Mouse (Mus musculus) limb, embryonic 11.5 days (tissue): Measurements from ENCODE around the gene Orm2. TPM values are rescaled to one million over a fixed set of nuclear protein-coding genes. Genes with fewer than 3 reads are reported as not detected.

Source experiments
- ATAC-seq: fragments of 200-750 bp; cut with Nextera tagmentation; 2 replicates; pipeline ENCODE4 v1.8.0; 2017; ENCODE audit warnings: low read depth; ENCODE audit not compliant: insufficient number of reproducible peaks, low FRiP score, low TSS enrichment
- DNase-seq: peaks from one replicate; pipeline ENCODE4 v3.0.0-alpha.2; 2015; ENCODE audit warnings: low spot score
- H3K27ac ChIP-seq: fragments of 300-500 bp; sonication (generic); replicated peaks from 2 replicates; pipeline ENCODE4 v1.5.1; 2014; ENCODE audit warnings: low read depth, mild to moderate bottlenecking, low read length
- H3K27me3 ChIP-seq: fragments of 300-500 bp; sonication (generic); 2 replicates; pipeline ENCODE4 v1.6.1; 2014; ENCODE audit warnings: mild to moderate bottlenecking, low read length, mixed read lengths; ENCODE audit not compliant: control insufficient read depth, insufficient read depth
- H3K36me3 ChIP-seq: fragments of 300-500 bp; sonication (generic); 2 replicates; pipeline ENCODE4 v1.6.1; 2014; ENCODE audit warnings: mild to moderate bottlenecking, low read length, moderate library complexity, mixed read lengths; ENCODE audit not compliant: control insufficient read depth, insufficient read depth
- H3K4me1 ChIP-seq: fragments of 300-500 bp; sonication (generic); 2 replicates; pipeline ENCODE4 v1.6.1; 2014; ENCODE audit warnings: low read length, mixed read lengths; ENCODE audit not compliant: control insufficient read depth, insufficient read depth
- H3K4me2 ChIP-seq: fragments of 300-500 bp; sonication (generic); 2 replicates; pipeline ENCODE4 v1.6.1; 2014; ENCODE audit warnings: low read depth, mild to moderate bottlenecking, moderate library complexity; ENCODE audit not compliant: severe bottlenecking
- H3K4me3 ChIP-seq: fragments of 300-500 bp; sonication (generic); 2 replicates; pipeline ENCODE4 v1.5.1; 2014; ENCODE audit warnings: low read depth, low read length
- H3K9ac ChIP-seq: fragments of 300-500 bp; sonication (generic); 2 replicates; pipeline ENCODE4 v1.6.1; 2014; ENCODE audit warnings: mild to moderate bottlenecking, low read length
- H3K9me3 ChIP-seq: fragments of 300-500 bp; sonication (generic); 2 replicates; pipeline ENCODE4 v1.6.1; 2016; ENCODE audit warnings: low read length; ENCODE audit not compliant: control insufficient read depth
- WGBS: fragments of 180-500 bp; shearing (Covaris S2); extraction: QIAGEN DNeasy Blood & Tissue Kit; methylation state at CpG from one replicate; pipeline ENCODE4 v1.1.7; 2014; 5-methylcytosine and 5-hydroxymethylcytosine counted together
- polyA plus RNA-seq: library from polyadenylated mRNA; unstranded; fragments of >200 nt; fragmentation: Nextera tagmentation; extraction: Ambion mirVana; gene quantifications from 2 replicates; pipeline ENCODE4 v1.2.1, GENCODE M21; 2014

The Orm2 gene
- polyA plus RNA-seq, 1 experiment from 2014 or later, result not detected

- Histone ChIP-seq H3K4me2 (no peak overlapping the region; the same call in 1 of the 2 replicates), H3K27me3 (no peaks in the 10 kb centered on the region), H3K4me1 (peaks cover 7% of the 10 kb centered on the region), H3K9me3 (no peaks in the 10 kb centered on the region), H3K36me3 (no peaks in the 10 kb centered on the region), H3K9ac (no peak overlapping the region), H3K4me3 (no peak overlapping the region), H3K27ac (no peak overlapping the region)
- no peak for ATAC-seq
- 56% methylated on average over 5 of the region's 5 CpGs for WGBS
- no peak for DNase-seq
Measured at GRCm38 (mm10) chr4:63411222-63411621, 49.0 kb downstream of the Orm2 start.

DNA sequence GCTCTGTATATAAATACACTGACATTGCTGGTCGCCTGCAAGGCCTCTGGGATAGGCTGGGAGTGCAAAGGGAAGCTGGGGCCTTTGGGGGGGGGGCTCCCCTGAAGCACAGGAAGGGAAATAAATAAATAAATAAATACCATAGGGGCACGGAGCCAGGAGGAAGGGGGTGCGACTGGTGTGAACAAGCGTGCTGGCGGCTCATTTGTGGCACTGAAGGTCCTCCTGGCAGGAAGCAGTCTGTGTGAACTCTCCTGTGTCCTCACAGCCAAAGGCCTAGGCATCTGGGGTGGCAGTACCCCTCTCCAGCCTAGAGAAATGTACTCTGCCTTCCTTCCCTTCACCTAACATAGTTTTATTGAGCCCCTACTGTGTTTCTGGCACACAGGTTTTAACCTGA is 52.7 kb downstream of the Orm2 start:
- Histone ChIP-seq H3K9me3 (no peaks in the 10 kb centered on the region), H3K4me1 (0 out of 2 replicates have a peak, but pooled peaks cover 3% of the 10 kb centered on the region), H3K4me3 (no peak overlapping the region), H3K4me2 (no peak overlapping the region), H3K36me3 (no peaks in the 10 kb centered on the region), H3K27me3 (no peaks in the 10 kb centered on the region), H3K9ac (no peak overlapping the region), H3K27ac (no peak overlapping the region)
- DNase-seq, result no peak
- WGBS, result 89% methylated on average over 5 of the region's 5 CpGs
- ATAC-seq, result no peak

Other genes with a start within 250 kb of the Orm2 start
- gene Ambp, start 207.7 kb upstream of the Orm2 start, polyA plus RNA-seq, result 0.44 and 0.69 TPM in 2 replicates
- not detected in 2 replicates for gene Kif12, start 190.3 kb upstream of the Orm2 start, polyA plus RNA-seq
- gene Col27a1, start 148.4 kb upstream of the Orm2 start, polyA plus RNA-seq, result 9.8 and 12.1 TPM in 2 replicates
- gene Orm1, start 17.9 kb upstream of the Orm2 start, polyA plus RNA-seq, result not detected in 2 replicates
- not detected in 2 replicates for gene Orm3, start 6.3 kb upstream of the Orm2 start, polyA plus RNA-seq
- 9.5 and 10.9 TPM in 2 replicates for gene Akna, start 40.9 kb downstream of the Orm2 start, polyA plus RNA-seq
- gene Whrn, start 133.5 kb downstream of the Orm2 start, polyA plus RNA-seq, result 13.8 and 14.0 TPM in 2 replicates
- 277 and 294 TPM in 2 replicates for gene Atp6v1g1, start 182.3 kb downstream of the Orm2 start, polyA plus RNA-seq
- 10.4 and 10.8 TPM in 2 replicates for gene Tmem268, start 196.3 kb downstream of the Orm2 start, polyA plus RNA-seq
- not detected in 2 replicates for gene Gm11213, start 242.8 kb downstream of the Orm2 start, polyA plus RNA-seq